Mouse (Mus musculus) hindbrain, postnatal 0 days (tissue): ENCODE data around the gene Mcu. TPM values are rescaled to one million over a fixed set of nuclear protein-coding genes. Genes with fewer than 3 reads are reported as not detected.

Experiments used
- ATAC-seq: fragments of 200-750 bp; cut with Nextera tagmentation; 2 replicates; pipeline ENCODE4 v1.8.0; 2017; ENCODE audit warnings: mild to moderate bottlenecking, moderate TSS enrichment, moderate library complexity
- DNase-seq: peaks from one replicate; pipeline ENCODE4 v3.0.0-alpha.2; 2015; ENCODE audit warnings: low spot score
- H3K27ac ChIP-seq: fragments of 300-500 bp; sonication (generic); 2 replicates; pipeline ENCODE4 v1.5.1; 2014; ENCODE audit warnings: mild to moderate bottlenecking
- H3K27me3 ChIP-seq: fragments of 300-500 bp; sonication (generic); 2 replicates; pipeline ENCODE4 v1.6.1; 2014; ENCODE audit warnings: low read length, mixed read lengths; ENCODE audit not compliant: insufficient read depth
- H3K36me3 ChIP-seq: fragments of 300-500 bp; sonication (generic); 2 replicates; pipeline ENCODE4 v1.6.1; 2014; ENCODE audit warnings: low read length, mixed read lengths; ENCODE audit not compliant: insufficient read depth
- H3K4me1 ChIP-seq: fragments of 300-500 bp; sonication (generic); 2 replicates; pipeline ENCODE4 v1.6.1; 2014; ENCODE audit warnings: antibody characterized with exemption, low read length, mixed read lengths; ENCODE audit not compliant: insufficient read depth
- H3K4me2 ChIP-seq: fragments of 300-500 bp; sonication (generic); 2 replicates; pipeline ENCODE4 v1.6.1; 2014; ENCODE audit warnings: low read depth, mild to moderate bottlenecking, low read length, moderate library complexity, mixed read lengths
- H3K4me3 ChIP-seq: fragments of 300-500 bp; sonication (generic); 2 replicates; pipeline ENCODE4 v1.5.1; 2014; ENCODE audit warnings: low read length
- H3K9ac ChIP-seq: fragments of 300-500 bp; sonication (generic); replicated peaks from 2 replicates; pipeline ENCODE4 v1.6.1; 2014; ENCODE audit warnings: mild to moderate bottlenecking, low read length, moderate library complexity, mixed read lengths
- H3K9me3 ChIP-seq: fragments of 300-500 bp; sonication (generic); 2 replicates; pipeline ENCODE4 v1.6.1; 2016; ENCODE audit warnings: low read length, mixed read lengths
- CTCF ChIP-seq: IDR thresholded peaks from 2 replicates; pipeline ENCODE4 v1.5.1; 2016; ENCODE audit warnings: antibody characterized with exemption, control low read depth, low read depth
- WGBS: fragments of 180-500 bp; shearing (Covaris S2); extraction: QIAGEN DNeasy Blood & Tissue Kit; methylation state at CpG from one replicate; pipeline ENCODE4 v1.1.7; 2014; 5-methylcytosine and 5-hydroxymethylcytosine counted together
- polyA plus RNA-seq: library from polyadenylated mRNA; unstranded; fragments of >200 nt; fragmentation: Nextera tagmentation; extraction: Ambion mirVana; gene quantifications from 2 replicates; pipeline ENCODE4 v1.2.1, GENCODE M21; 2015
- total RNA-seq: library from RNA; depleted of rRNA; stranded (reverse); fragments of >200 nt; gene quantifications from 2 replicates; pipeline ENCODE4 v1.2.3, GENCODE M21; 2014

The Mcu gene
- total and polyA plus RNA-seq, 2 experiments from 2014 or later, result 33.4 to 44.9 TPM

DNA sequence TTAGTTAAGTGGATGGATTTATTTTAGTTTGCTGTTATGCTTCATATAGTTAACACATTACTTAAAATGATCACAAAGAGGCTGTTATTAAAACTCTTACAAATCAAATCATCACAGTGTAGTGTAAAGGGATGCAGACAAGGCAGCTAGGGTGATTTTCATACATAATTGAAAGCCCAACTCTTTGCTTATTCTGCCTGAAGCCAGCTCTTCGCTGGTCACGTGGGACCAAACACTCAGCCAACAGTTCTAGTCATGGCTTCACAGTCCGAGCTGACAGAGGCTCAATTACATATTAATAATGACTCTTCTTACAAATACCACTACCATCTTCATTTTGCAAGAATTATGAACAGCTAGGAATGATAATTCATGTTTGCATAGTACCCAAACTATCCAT lies 112.2 kb downstream of the Mcu start:
- WGBS, result 36% methylated on average over 3 of the region's 3 CpGs
- H3K27me3 ChIP-seq, result no peaks in the 10 kb centered on the region

DNA sequence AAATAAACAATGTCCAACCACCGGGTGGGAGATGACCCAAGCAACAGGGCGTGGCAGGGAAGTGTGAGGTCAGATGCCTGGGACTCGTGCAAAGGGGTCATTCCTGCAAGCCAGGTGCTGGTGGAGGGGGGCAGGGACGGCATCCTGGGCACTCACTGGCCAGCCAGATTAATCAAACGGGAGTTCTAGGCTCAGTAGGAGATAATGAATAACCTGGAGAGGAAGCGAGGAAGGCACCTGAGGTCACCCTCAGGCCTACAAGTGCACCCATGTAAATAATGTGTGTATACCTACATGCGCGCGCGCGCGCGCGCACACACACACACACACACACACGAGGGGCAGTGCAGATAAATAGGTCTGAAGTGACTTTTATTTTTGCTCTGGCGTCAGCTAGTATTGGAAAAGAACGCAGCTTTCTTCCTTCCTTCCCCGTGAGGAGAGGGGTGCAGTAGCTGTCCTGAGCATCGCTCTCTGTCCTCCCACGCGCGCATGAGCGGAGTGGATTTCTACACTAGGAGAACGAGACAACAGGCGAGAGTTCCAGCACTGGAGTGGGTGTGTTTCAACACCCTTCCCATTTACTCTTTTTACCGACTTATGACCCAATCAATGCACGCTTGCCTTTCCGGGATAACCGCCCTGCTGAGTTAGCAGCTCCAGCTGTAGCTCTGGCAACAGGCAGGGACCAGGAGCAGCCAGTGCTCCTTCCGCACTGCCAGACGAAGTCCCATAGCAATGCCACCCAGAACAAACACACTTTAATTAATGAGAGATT lies 112.9 kb downstream of the Mcu start:
- H3K9me3 ChIP-seq, result no peaks in the 10 kb centered on the region
- WGBS, result 45% methylated on average over 31 of the region's 31 CpGs
- H3K9ac ChIP-seq, result no peak overlapping the region
- H3K27ac ChIP-seq, result no peak overlapping the region
- H3K4me2 ChIP-seq, result peak overlapping the region; percentile 55
- TF ChIP-seq CTCF, result no peak
- DNase-seq (peak; percentile 54), ATAC-seq (peak; percentile 83)
- no peaks in the 10 kb centered on the region for H3K27me3 ChIP-seq
- H3K4me1 ChIP-seq, result no peaks in the 10 kb centered on the region
- H3K4me3 ChIP-seq, result peak overlapping the region; percentile 18; the same call in 1 of the 2 replicates
- H3K36me3 ChIP-seq, result no peaks in the 10 kb centered on the region

More for the DNA sequence above, 112.2 kb downstream of the Mcu start:
- H3K4me3 ChIP-seq, result no peak overlapping the region; the same call in 1 of the 2 replicates
- TF ChIP-seq CTCF, result no peak
- no peaks in the 10 kb centered on the region for H3K9me3 ChIP-seq
- ATAC-seq (0 out of 2 replicates have a peak, but pooled peaks have one; percentile 35), DNase-seq (no peak)
- H3K27ac ChIP-seq, result no peak overlapping the region
- no peak overlapping the region for H3K9ac ChIP-seq
- H3K4me1 ChIP-seq, result no peaks in the 10 kb centered on the region
- H3K4me2 ChIP-seq, result peak overlapping the region; percentile 55
- no peaks in the 10 kb centered on the region for H3K36me3 ChIP-seq

DNA sequence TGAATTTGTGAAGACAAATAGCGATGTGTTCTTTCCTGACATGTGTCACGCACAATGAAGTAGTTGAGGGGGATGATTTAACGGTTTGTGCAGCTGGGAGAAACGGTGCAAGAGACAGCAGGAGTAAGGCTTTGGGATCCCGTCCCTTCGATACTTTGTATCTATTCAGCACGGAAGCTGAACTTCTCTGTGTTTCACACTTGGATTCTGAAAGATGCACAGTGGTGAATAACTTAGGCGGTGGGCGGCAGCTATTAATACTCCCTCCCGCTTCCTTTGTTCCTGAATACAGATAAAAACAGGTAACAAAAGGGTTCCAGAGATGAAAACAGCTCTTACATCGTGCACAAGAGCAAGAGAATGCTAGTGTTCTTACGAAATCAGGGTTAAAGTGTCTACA lies 114.1 kb downstream of the Mcu start:
- no peaks in the 10 kb centered on the region for H3K36me3 ChIP-seq

DNA sequence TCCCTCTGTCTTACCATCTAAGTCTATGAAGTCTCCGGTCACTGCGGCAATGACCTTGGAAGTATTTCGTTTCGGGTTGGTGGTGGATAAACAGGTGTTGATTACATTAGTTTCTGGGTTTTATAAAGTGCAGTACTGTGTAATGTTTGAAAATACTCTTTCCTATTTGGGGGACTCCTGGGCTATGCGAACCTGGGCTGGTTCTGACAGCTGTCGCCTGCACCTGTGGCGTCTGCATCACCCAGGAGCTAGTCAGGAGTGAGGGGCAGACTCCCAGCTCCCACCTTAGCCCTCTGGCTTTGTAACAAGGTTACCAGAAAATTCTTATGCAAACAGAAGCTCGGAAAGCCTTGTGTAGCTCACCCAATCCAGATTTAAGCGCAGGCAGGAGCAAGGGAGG lies 114.7 kb downstream of the Mcu start:
- DNase-seq (no peak), ATAC-seq (no peak)
- no peaks in the 10 kb centered on the region for H3K4me1 ChIP-seq
- no peak for TF ChIP-seq CTCF
- H3K36me3 ChIP-seq, result no peaks in the 10 kb centered on the region
- no peaks in the 10 kb centered on the region for H3K9me3 ChIP-seq
- H3K9ac ChIP-seq, result no peak overlapping the region
- WGBS, result 88% methylated on average over 9 of the region's 9 CpGs
- H3K4me2 ChIP-seq, result no peak overlapping the region
- no peak overlapping the region for H3K4me3 ChIP-seq
- H3K27me3 ChIP-seq, result no peaks in the 10 kb centered on the region
- no peak overlapping the region for H3K27ac ChIP-seq

More for the DNA sequence above, 114.1 kb downstream of the Mcu start:
- Histone ChIP-seq H3K9me3 (no peaks in the 10 kb centered on the region), H3K27me3 (no peaks in the 10 kb centered on the region), H3K4me1 (no peaks in the 10 kb centered on the region), H3K4me3 (no peak overlapping the region), H3K27ac (no peak overlapping the region), H3K4me2 (no peak overlapping the region), H3K9ac (no peak overlapping the region)
- TF ChIP-seq CTCF, result no peak
- WGBS, result 61% methylated on average over 12 of the region's 12 CpGs
- DNase-seq, result no peak
- ATAC-seq, result no peak

DNA sequence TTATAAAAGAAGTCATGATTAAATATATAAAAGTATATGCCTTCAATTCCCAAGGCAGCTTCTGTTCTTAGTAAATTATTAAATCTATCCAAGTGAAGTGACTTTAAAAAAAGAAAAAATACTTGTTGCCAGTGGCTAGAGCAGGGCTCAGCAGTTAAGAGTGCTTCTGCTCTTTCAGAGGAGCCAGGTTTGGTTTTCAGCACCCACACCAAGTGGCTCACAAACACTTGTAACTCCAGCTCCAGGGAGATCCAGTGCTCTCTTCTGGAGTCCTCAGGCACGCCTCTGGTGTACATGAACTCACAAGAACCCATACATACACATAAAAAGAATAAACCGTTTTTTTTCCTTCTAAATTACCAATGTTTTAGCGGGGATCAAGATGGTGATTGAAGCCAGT lies 116.3 kb downstream of the Mcu start:
- no peak overlapping the region for H3K9ac ChIP-seq
- H3K9me3 ChIP-seq, result no peaks in the 10 kb centered on the region
- no peak overlapping the region for H3K4me2 ChIP-seq
- no peak overlapping the region for H3K27ac ChIP-seq
- WGBS, result 91% methylated on average over 3 of the region's 3 CpGs
- TF ChIP-seq CTCF, result no peak
- no peak for DNase-seq
- ATAC-seq, result no peak
- no peaks in the 10 kb centered on the region for H3K27me3 ChIP-seq
- no peaks in the 10 kb centered on the region for H3K4me1 ChIP-seq
- no peak overlapping the region for H3K4me3 ChIP-seq
- no peaks in the 10 kb centered on the region for H3K36me3 ChIP-seq

DNA sequence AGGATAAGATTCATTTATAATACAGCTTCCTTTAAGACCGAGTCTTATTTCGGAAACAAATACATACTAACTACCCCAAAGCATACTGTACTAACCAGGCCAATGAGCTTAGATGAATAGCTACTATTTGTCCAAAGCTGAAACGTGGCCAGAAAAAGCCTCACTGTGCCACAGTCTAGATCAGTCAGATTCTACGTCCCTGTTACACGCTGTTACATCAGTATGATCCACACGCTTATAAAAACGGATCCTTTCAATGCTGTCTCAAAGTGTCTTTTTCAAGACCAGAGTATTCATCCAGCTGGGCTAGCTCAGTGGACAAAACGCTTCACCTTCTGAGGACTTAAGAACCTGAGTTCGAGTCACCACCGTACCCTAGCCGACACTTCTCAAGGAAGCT lies 119.5 kb downstream of the Mcu start:
- DNase-seq, result no peak
- Histone ChIP-seq H3K4me2 (no peak overlapping the region), H3K4me1 (no peaks in the 10 kb centered on the region), H3K27me3 (no peaks in the 10 kb centered on the region), H3K27ac (no peak overlapping the region), H3K36me3 (no peaks in the 10 kb centered on the region), H3K9me3 (no peaks in the 10 kb centered on the region), H3K4me3 (no peak overlapping the region), H3K9ac (no peak overlapping the region)
- no peak for TF ChIP-seq CTCF
- WGBS, result 91% methylated on average over 11 of the region's 11 CpGs
- no peak for ATAC-seq

DNA sequence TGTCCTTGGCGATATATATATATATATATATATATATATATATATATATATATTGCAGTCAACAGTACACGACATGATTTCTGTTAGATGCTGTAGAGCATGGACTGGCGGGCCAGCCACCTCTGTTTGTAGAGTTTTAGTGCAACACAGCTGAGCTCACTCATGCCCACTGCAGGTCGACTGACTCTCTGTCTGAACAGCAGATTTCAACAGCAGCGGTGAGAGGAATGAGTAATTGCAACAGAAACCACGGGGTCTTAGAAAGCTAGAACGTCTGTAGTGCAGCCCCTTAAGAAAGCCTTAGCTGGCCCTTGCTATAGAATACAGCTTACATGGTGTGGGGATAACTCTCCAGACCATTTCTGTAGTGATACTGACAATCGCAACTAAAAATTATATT lies 121.6 kb downstream of the Mcu start:
- H3K36me3 ChIP-seq, result no peaks in the 10 kb centered on the region
- no peak for DNase-seq
- no peak overlapping the region for H3K4me3 ChIP-seq
- no peak overlapping the region for H3K9ac ChIP-seq
- no peak overlapping the region for H3K27ac ChIP-seq
- H3K4me1 ChIP-seq, result no peaks in the 10 kb centered on the region
- ATAC-seq, result no peak
- no peak overlapping the region for H3K4me2 ChIP-seq
- no peaks in the 10 kb centered on the region for H3K27me3 ChIP-seq
- H3K9me3 ChIP-seq, result no peaks in the 10 kb centered on the region
- no peak for TF ChIP-seq CTCF
- WGBS, result 82% methylated on average over 8 of the region's 8 CpGs
